Mouse (Mus musculus) kidney, postnatal 14 days (tissue): ENCODE data around the gene Sstr3.

Experiments used
- DNase-seq: peaks from one replicate; pipeline ENCODE4 v3.0.0; 2022; ENCODE audit warnings: mixed read lengths

Sstr3 gene

GRCm38 (mm10) chr15:78530671-78531450 is 13.6 kb downstream of the Sstr3 start, which contains the start of gene C1qtnf6:
C1qtnf6 (minus strand) TSS chr15:78531416.
- peak; percentile 78 for DNase-seq

- DNase-seq = no peak
Measured at GRCm38 (mm10) chr15:78530141-78530540, 14.3 kb downstream of the Sstr3 start.

GRCm38 (mm10) chr15:78529428-78529990 is 15.0 kb downstream of the Sstr3 start:
- DNase-seq = peak; percentile 76

GRCm38 (mm10) chr15:78528726-78529411 is 15.6 kb downstream of the Sstr3 start:
- DNase-seq = peak; percentile 71

- peak; percentile 60 for DNase-seq
Measured at GRCm38 (mm10) chr15:78527973-78528372, 16.5 kb downstream of the Sstr3 start.

- no peak for DNase-seq
Measured at GRCm38 (mm10) chr15:78524163-78524562, 20.3 kb downstream of the Sstr3 start.

- no peak for DNase-seq
Measured at GRCm38 (mm10) chr15:78521892-78522291, 22.6 kb downstream of the Sstr3 start.

- DNase-seq = no peak
Measured at GRCm38 (mm10) chr15:78521331-78521730, 23.2 kb downstream of the Sstr3 start.

- DNase-seq = peak; percentile 62
Measured at GRCm38 (mm10) chr15:78520112-78520715, 24.3 kb downstream of the Sstr3 start.

GRCm38 (mm10) chr15:78518221-78518620 is 26.3 kb downstream of the Sstr3 start:
- no peak for DNase-seq

- DNase-seq = no peak
Measured at GRCm38 (mm10) chr15:78515759-78516158, 28.7 kb downstream of the Sstr3 start.

GRCm38 (mm10) chr15:78514393-78515146 is 29.9 kb downstream of the Sstr3 start:
- peak; percentile 82 for DNase-seq

- no peak for DNase-seq
Measured at GRCm38 (mm10) chr15:78513019-78513418, 31.5 kb downstream of the Sstr3 start.

- no peak for DNase-seq
Measured at GRCm38 (mm10) chr15:78511951-78512350, 32.5 kb downstream of the Sstr3 start.

- no peak for DNase-seq
Measured at GRCm38 (mm10) chr15:78510736-78511135, 33.7 kb downstream of the Sstr3 start.

- DNase-seq = no peak
Measured at GRCm38 (mm10) chr15:78510121-78510576, 34.3 kb downstream of the Sstr3 start.

GRCm38 (mm10) chr15:78509297-78509899 is 35.1 kb downstream of the Sstr3 start:
- no peak for DNase-seq

GRCm38 (mm10) chr15:78508443-78508842 is 36.0 kb downstream of the Sstr3 start:
- DNase-seq = no peak

GRCm38 (mm10) chr15:78505541-78505940 is 38.9 kb downstream of the Sstr3 start:
- no peak for DNase-seq

- no peak for DNase-seq
Measured at GRCm38 (mm10) chr15:78504816-78505215, 39.7 kb downstream of the Sstr3 start.

- DNase-seq = no peak
Measured at GRCm38 (mm10) chr15:78504013-78504412, 40.5 kb downstream of the Sstr3 start.
